Mouse (Mus musculus) cortical plate, adult 2 months (tissue): Measurements from ENCODE around the gene Ctnnd2. TPM values are rescaled to one million over a fixed set of nuclear protein-coding genes. Genes with fewer than 3 reads are reported as not detected.

ENCODE experiments used
- H3K27ac ChIP-seq: fragments of 200-500 bp; 2 replicates; pipeline ENCODE4 v1.5.1; 2012; ENCODE audit warnings: low read length, control low read depth, inconsistent platforms; ENCODE audit not compliant: insufficient read depth
- H3K4me1 ChIP-seq: fragments of 200-500 bp; 2 replicates; pipeline ENCODE4 v1.6.1; 2011; ENCODE audit warnings: low read length; ENCODE audit not compliant: control insufficient read depth, insufficient read depth
- H3K4me3 ChIP-seq: fragments of 200-500 bp; 2 replicates; pipeline ENCODE4 v1.5.1; 2011; ENCODE audit warnings: mild to moderate bottlenecking, low read length, control low read depth; ENCODE audit not compliant: insufficient read depth
- CTCF ChIP-seq: fragments of 200-500 bp; IDR thresholded peaks from 2 replicates; pipeline ENCODE4 v1.5.1; 2011; ENCODE audit warnings: mild to moderate bottlenecking, control low read depth, low read length; ENCODE audit not compliant: insufficient read depth; ENCODE audit errors: extremely low read depth
- POLR2A ChIP-seq: fragments of 200-500 bp; IDR thresholded peaks from 2 replicates; pipeline ENCODE4 v1.6.1; 2011; ENCODE audit warnings: mild to moderate bottlenecking, low read length, control low read depth; ENCODE audit not compliant: insufficient read depth; ENCODE audit errors: extremely low read depth
- polyA plus RNA-seq: library from polyadenylated mRNA; depleted of rRNA; stranded (reverse); fragments of >200 nt; gene quantifications from 2 replicates; pipeline ENCODE4 v1.2.3, GENCODE M21; 2012

The Ctnnd2 gene
- polyA plus RNA-seq, 1 experiment, result 133 TPM

GRCm38 (mm10) chr15:30990421-30991252, 818.2 kb downstream of the Ctnnd2 start:
- no peak overlapping the region for H3K27ac ChIP-seq
- no peak for TF ChIP-seq POLR2A
- no peak for TF ChIP-seq CTCF
- H3K4me3 ChIP-seq, result no peak overlapping the region
- no peaks in the 10 kb centered on the region for H3K4me1 ChIP-seq

GRCm38 (mm10) chr15:30992357-30992756, 820.0 kb downstream of the Ctnnd2 start:
- no peak overlapping the region for H3K4me3 ChIP-seq
- H3K4me1 ChIP-seq, result no peaks in the 10 kb centered on the region
- TF ChIP-seq CTCF, result 0 out of 2 replicates have a peak, but pooled peaks have one; percentile 13
- TF ChIP-seq POLR2A, result no peak
- H3K27ac ChIP-seq, result no peak overlapping the region

- no peaks in the 10 kb centered on the region for H3K4me1 ChIP-seq
- TF ChIP-seq CTCF (no peak), POLR2A (no peak)
- no peak overlapping the region for H3K4me3 ChIP-seq
- H3K27ac ChIP-seq, result no peak overlapping the region
These were observed 820.5 kb downstream of the Ctnnd2 start for GRCm38 (mm10) chr15:30992901-30993300.

- Histone ChIP-seq H3K4me3 (no peak overlapping the region), H3K27ac (no peak overlapping the region), H3K4me1 (no peaks in the 10 kb centered on the region)
- TF ChIP-seq CTCF (no peak), POLR2A (no peak)
These were observed 823.0 kb downstream of the Ctnnd2 start for GRCm38 (mm10) chr15:30995346-30995745.

- Histone ChIP-seq H3K4me1 (peaks cover 3% of the 10 kb centered on the region), H3K27ac (no peak overlapping the region), H3K4me3 (no peak overlapping the region)
- no peak for TF ChIP-seq POLR2A
- TF ChIP-seq CTCF, result no peak
These were observed 832.1 kb downstream of the Ctnnd2 start for GRCm38 (mm10) chr15:31004468-31004867.

- Histone ChIP-seq H3K4me3 (no peak overlapping the region), H3K27ac (no peak overlapping the region), H3K4me1 (peaks cover 3% of the 10 kb centered on the region)
- TF ChIP-seq POLR2A (no peak), CTCF (no peak)
These were observed 832.6 kb downstream of the Ctnnd2 start for GRCm38 (mm10) chr15:31004976-31005375.

GRCm38 (mm10) chr15:31006050-31006824, 833.8 kb downstream of the Ctnnd2 start:
- no peak overlapping the region for H3K27ac ChIP-seq
- peaks cover 3% of the 10 kb centered on the region for H3K4me1 ChIP-seq
- no peak overlapping the region for H3K4me3 ChIP-seq
- TF ChIP-seq CTCF (no peak), POLR2A (no peak)

GRCm38 (mm10) chr15:31006825-31007157, 834.4 kb downstream of the Ctnnd2 start:
- Histone ChIP-seq H3K4me3 (no peak overlapping the region), H3K4me1 (peaks cover 3% of the 10 kb centered on the region), H3K27ac (no peak overlapping the region)
- TF ChIP-seq CTCF (no peak), POLR2A (no peak)

- peaks cover 3% of the 10 kb centered on the region for H3K4me1 ChIP-seq
- H3K4me3 ChIP-seq, result no peak overlapping the region
- no peak for TF ChIP-seq POLR2A
- no peak for TF ChIP-seq CTCF
- no peak overlapping the region for H3K27ac ChIP-seq
These were observed 836.2 kb downstream of the Ctnnd2 start for GRCm38 (mm10) chr15:31008594-31008993.

- peaks cover 6% of the 10 kb centered on the region for H3K4me1 ChIP-seq
- no peak overlapping the region for H3K4me3 ChIP-seq
- no peak overlapping the region for H3K27ac ChIP-seq
- TF ChIP-seq CTCF, result no peak
- no peak for TF ChIP-seq POLR2A
These were observed 848.4 kb downstream of the Ctnnd2 start for GRCm38 (mm10) chr15:31020769-31021168.
